Mouse (Mus musculus) spleen, postnatal 4 days (tissue): ENCODE measurements at regions not wholly inside any gene's neighbourhood (a gene's known extent, or its start where the extent isn't known, plus 50 kb on each side); places are given as distances from the start of the nearest gene placed in this dataset.

Experiments
- DNase-seq, 2 experiments: peaks; one replicate each; pipeline ENCODE4 v3.0.0; 2022; ENCODE audit warnings: low spot score in 2 of 2

GRCm38 (mm10) chr15:62350862-62351757, 1428.3 kb upstream of the A1bg start:
- no peak for DNase-seq

DNA sequence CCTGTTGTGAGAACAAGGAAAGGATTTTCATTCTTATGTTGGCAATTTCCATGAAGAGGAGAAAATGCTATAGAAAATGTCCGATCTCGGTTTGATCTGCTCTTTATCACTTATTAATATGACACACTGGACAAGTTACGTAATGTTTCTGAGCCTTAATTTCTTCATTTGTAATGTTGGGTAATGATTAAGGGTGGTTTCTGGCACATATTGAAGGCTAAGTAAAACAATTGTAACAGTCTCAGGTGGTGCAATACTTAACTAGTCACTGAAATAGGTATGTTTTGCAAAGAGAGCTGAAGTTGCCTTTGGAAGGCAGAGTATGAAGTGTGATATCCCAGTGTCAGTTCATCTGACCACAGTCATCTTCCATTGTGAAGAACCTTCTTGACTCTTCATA, 1427.2 kb upstream of the A1bg start:
- DNase-seq: no peak

- DNase-seq: no peak
Measured at GRCm38 (mm10) chr15:62348956-62349355, 1426.1 kb upstream of the A1bg start.

GRCm38 (mm10) chr15:62347697-62348096, 1424.9 kb upstream of the A1bg start:
- DNase-seq: no peak

- no peak for DNase-seq
Measured at GRCm38 (mm10) chr15:62345893-62346292, 1423.1 kb upstream of the A1bg start.

GRCm38 (mm10) chr15:62336454-62337284, 1413.9 kb upstream of the A1bg start:
- no peak for DNase-seq

DNA sequence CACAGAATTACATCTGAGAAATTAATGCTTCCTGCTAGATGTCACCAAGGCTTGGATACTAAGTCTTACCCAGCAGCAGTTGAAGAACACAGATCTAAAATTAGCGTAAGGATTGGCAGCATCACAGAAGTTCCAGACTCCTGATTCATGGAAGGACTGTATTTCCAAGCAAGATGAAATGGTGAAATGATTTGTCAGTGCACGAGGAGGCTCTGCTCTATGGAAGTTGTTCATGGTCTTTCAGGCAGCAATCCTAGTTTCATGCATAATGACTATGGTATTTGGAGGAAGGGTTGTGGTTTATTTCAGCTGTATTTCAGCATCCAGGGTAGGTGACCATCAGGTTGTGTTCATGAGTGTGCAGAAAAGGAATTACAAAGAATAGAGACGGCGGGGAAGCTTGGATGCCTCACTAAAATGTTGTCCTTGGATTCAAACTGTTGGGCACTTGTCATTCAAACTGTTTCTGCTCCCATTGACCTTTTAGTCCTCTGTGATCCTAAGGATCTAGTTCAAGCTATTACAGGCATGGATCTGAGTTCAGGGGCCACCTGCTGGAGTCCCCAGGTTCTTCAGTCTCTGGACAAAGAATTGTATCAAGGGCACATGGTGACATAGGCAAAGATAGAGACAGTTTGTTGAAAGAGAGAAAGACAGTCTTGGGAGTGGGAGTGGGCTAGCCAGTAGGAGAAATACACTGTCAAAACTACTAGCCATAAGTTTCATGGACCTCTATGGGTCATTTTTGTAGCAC, 1411.6 kb upstream of the A1bg start:
- DNase-seq: no peak

- DNase-seq: no peak
Measured at GRCm38 (mm10) chr15:62332129-62332528, 1409.3 kb upstream of the A1bg start.

- no peak for DNase-seq
Measured at GRCm38 (mm10) chr15:62331138-62331800, 1408.5 kb upstream of the A1bg start.

DNA sequence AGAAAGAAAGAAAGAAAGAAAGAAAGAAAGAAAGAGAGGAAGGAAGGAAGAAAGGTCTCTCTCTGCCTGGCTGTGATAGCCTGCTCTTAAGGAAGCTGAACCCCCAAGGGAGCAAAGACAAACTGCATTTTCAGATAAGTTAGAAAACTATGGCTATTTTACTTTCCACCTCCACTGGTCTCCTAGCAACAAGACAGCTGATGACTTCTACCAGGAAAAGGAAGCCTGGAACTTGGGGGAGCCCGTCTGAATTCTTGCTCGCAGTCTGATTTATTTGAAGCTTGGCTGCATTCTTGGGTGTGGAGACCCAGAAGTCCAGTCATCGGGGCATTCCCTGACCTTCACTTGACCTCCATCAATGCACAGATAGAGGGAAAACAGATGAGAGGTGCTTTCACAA, 1406.1 kb upstream of the A1bg start:
- no peak for DNase-seq

DNA sequence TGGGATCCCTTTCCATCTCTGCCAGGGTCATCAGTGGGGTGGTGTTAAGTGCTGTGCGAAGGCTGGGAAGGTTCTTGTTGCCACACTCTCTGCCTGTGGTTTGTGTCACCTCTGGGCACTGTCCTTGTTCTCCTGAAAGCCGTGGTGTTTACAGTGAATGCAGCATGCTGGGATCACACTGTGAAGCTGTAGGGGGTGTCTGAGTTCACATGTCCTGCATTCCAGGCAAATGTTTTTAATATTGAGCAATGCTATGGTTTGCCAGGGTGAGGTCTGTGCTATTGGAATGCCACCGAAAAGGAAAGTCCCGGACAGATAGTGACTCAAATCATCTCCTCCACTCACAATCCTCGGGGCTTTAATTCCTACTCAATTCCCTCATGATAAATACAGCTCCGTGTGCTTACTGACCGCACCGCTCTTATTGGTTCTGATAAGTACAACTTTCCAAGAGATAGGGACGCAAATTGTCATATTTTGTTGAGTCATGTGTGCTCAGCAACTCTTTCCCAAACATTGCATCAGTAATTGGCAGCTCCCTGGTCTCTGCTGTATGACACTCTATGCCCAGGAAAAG, 1405.6 kb upstream of the A1bg start:
- no peak for DNase-seq

GRCm38 (mm10) chr15:62327481-62327880, 1404.7 kb upstream of the A1bg start:
- DNase-seq: no peak

- DNase-seq: no peak
Measured at GRCm38 (mm10) chr15:62326524-62326923, 1403.7 kb upstream of the A1bg start.

DNA sequence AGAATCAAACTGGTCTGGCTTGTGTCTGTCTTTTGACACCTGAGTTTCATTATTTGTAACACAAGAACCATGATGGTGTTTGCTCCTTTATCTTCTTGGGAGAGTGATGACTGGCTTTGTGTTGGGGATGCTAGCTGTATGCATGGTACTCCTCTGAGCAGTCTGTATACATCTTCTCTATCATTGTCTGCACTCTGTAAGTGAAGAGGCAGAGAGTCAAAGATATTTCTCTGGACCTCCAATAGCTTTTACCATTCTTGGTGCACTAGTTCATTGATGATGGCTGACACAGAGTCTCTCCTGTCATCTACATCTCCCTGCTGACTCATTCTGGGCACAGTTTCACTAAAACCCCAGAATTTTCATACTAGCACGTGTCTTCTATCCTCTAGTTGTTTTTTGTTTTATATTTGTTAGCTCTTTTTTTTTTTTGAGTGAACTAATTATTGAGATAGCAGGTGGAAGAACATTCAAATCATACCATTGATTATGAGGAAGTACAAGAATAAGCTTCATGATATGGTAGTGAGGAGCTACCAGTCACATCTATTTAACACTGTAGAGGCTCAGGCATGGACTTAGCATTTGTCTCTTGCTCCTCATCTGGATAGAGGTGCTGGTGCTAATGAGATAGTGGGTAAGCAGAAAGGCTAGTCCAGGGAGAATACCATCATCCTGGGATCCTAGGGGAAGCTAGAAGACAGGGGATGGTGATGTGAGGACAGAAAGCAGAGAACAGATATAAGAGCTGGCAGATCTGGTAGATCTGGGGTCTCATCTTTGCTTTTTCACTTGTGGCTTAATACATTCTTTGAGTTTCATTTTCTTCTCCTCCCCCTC, 1402.9 kb upstream of the A1bg start:
- no peak for DNase-seq

GRCm38 (mm10) chr15:62320966-62321365, 1398.2 kb upstream of the A1bg start:
- no peak for DNase-seq

DNA sequence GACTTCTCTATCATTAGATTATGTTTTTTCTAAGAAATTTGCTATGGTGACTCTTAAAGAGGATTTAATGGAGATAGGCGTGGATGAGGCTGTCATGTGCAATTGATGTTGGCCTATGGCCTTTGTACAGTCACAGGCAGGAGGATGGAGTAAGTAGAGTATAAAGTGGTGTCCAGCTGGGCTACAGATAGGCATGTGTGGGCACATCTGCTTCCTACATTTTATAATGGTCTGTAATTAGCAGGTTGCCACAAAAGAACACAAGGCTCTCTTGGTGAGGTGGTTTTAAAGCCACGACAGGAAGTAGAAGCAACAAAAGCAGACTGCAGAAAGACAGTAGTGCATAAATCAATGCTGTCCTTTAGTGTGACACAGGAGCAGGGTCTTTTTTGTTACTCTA, 1391.6 kb upstream of the A1bg start:
- DNase-seq: no peak

DNA sequence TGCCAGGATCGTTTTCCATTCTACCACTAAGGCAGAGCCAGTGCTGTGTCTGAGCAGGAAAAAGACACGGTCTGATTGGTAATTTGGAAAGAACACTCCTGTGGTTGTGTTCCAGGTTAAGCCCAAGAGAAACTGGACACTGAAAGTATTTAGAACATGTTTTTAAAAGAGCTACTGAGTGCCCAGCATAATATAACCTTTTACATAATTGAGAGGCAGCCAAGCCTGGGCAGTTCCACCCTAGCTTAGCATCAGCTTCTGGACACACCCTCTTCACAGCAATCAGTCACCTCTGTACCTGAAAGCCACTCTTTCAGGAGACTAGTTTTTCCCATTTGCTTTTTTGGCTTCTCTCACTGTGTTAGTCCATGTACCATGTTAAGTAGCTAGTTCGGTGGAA, 1379.4 kb upstream of the A1bg start:
- DNase-seq: no peak

DNA sequence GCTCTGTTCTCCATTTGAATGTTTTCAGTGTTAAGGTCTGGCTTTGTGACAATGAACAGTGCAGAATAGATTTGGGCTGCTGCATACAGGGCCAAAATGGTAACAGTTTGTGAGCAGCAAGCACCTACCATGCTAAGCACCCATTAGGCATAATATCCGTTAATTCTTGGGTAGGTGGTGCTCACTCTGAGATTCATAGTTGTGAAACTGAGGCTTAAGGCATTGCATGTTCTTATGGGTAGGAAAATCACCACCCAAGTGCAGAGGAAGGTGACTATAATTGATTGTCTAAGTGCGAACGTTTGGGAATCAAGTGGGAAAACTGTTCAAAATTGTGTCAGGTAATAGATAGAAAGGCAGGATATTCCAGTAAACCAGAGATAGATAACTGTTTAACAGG, 1378.8 kb upstream of the A1bg start:
- DNase-seq: no peak

DNA sequence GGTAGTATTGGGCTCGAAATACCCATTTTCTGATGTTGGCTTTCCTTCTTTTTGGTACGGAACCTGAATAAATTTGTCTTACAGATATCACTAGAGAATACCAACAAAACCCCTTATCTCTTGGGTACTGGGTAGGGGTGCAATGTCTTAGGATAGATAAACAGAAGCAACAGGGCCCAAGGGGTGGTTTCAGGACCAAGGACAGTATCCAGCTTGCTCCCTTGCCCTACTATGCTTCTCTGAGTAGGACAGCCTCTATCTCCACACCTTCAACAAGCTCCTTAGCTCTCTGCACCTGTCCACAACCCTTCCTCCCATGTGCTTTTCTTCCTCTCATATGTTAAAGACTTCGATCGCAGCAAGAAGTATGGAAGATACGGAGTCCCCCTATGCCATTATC, 1374.3 kb upstream of the A1bg start:
- DNase-seq: no peak

DNA sequence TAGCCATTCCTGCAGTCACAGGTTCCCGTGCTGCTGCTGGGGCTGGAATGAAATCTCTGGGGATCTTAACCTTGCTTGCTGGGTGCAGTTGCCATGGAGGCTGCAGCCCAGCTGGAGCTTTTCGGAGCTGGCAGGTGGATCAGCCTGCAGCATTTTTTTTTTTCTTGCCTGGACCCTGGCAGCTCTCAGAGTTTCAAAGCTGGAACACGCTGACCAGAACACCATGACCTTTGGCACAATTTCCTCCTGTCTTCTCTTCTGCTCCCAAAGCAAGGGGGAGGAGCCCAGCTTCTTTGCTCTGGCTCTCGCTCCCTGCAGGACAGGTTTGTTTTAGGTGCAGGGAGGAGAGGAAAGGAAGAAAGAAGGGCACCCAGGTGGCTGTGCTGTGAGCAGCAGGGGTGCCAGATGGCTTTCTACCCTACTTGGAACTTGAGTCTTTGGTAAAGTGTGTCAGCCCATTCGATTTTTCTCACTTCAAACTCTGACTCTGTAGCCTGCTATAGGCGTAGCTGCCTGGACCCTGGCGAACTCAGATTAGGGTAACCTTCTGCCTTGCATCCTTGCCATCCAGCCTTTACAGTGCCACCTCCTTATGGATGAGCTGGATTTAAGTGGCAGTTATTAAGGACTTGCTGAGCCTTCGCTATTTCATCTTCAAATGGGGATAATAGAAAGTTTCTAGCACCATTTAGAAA, 1372.6 kb upstream of the A1bg start:
- no peak for DNase-seq
